Mouse (Mus musculus) lung, embryonic 14.5 days (tissue): ENCODE measurements around the gene Gon4l. TPM values are rescaled to one million over a fixed set of nuclear protein-coding genes. Genes with fewer than 3 reads are reported as not detected.

Experiments used
- ATAC-seq: fragments of 200-750 bp; cut with Nextera tagmentation; 2 replicates; pipeline ENCODE4 v1.8.0; 2017; ENCODE audit warnings: mild to moderate bottlenecking, moderate TSS enrichment, moderate library complexity; ENCODE audit not compliant: insufficient read depth
- DNase-seq: peaks from one replicate; pipeline ENCODE4 v3.0.0-alpha.2; 2015
- H3K27ac ChIP-seq: fragments of 300-500 bp; sonication (generic); 2 replicates; pipeline ENCODE4 v1.5.1; 2014; ENCODE audit warnings: low read depth, mild to moderate bottlenecking, moderate library complexity
- H3K27me3 ChIP-seq: fragments of 300-500 bp; sonication (generic); 2 replicates; pipeline ENCODE4 v1.6.1; 2014; ENCODE audit warnings: low read length, control low read depth; ENCODE audit not compliant: insufficient read depth
- H3K36me3 ChIP-seq: fragments of 300-500 bp; sonication (generic); 2 replicates; pipeline ENCODE4 v1.6.1; 2014; ENCODE audit warnings: control low read depth; ENCODE audit not compliant: insufficient read depth
- H3K4me1 ChIP-seq: fragments of 300-500 bp; sonication (generic); 2 replicates; pipeline ENCODE4 v1.6.1; 2014; ENCODE audit warnings: antibody characterized with exemption, control low read depth; ENCODE audit not compliant: insufficient read depth
- H3K4me2 ChIP-seq: fragments of 300-500 bp; sonication (generic); 2 replicates; pipeline ENCODE4 v1.6.1; 2014; ENCODE audit warnings: mild to moderate bottlenecking
- H3K4me3 ChIP-seq: fragments of 300-500 bp; sonication (generic); 2 replicates; pipeline ENCODE4 v1.5.1; 2014; ENCODE audit warnings: low read depth, low read length
- H3K9ac ChIP-seq: fragments of 300-500 bp; sonication (generic); 2 replicates; pipeline ENCODE4 v1.6.1; 2014
- H3K9me3 ChIP-seq: fragments of 300-500 bp; sonication (generic); 2 replicates; pipeline ENCODE4 v1.6.1; 2016; ENCODE audit warnings: low read depth, low read length, control low read depth
- CTCF ChIP-seq: IDR thresholded peaks from 2 replicates; pipeline ENCODE4 v1.5.1; 2016; ENCODE audit warnings: antibody characterized with exemption, low read depth
- WGBS: fragments of 180-500 bp; shearing (Covaris S2); extraction: QIAGEN DNeasy Blood & Tissue Kit; methylation state at CpG from one replicate; pipeline ENCODE4 v1.1.7; 2014; 5-methylcytosine and 5-hydroxymethylcytosine counted together
- polyA plus RNA-seq: library from polyadenylated mRNA; unstranded; fragments of >200 nt; fragmentation: Nextera tagmentation; extraction: Ambion mirVana; gene quantifications from 2 replicates; pipeline ENCODE4 v1.2.1, GENCODE M21; 2014

Gon4l gene
- polyA plus RNA-seq, 1 experiment from 2014 or later: 17.9 TPM

- H3K9me3 ChIP-seq: no peaks in the 10 kb centered on the region
- H3K4me1 ChIP-seq: peaks cover 10% of the 10 kb centered on the region; the same call in 1 of the 2 replicates
- H3K36me3 ChIP-seq: no peaks in the 10 kb centered on the region
- ATAC-seq: no peak
- no peak overlapping the region for H3K27ac ChIP-seq
- H3K4me3 ChIP-seq: no peak overlapping the region
- 78% methylated on average over 4 of the region's 4 CpGs for WGBS
- no peak for TF ChIP-seq CTCF
- H3K9ac ChIP-seq: no peak overlapping the region
- DNase-seq: no peak
- no peak overlapping the region for H3K4me2 ChIP-seq
- no peaks in the 10 kb centered on the region for H3K27me3 ChIP-seq
Observed at GRCm38 (mm10) chr3:88953246-88953645, 118.2 kb downstream of the Gon4l start.

GRCm38 (mm10) chr3:88953736-88954135 is 118.7 kb downstream of the Gon4l start:
- Histone ChIP-seq H3K27me3 (no peaks in the 10 kb centered on the region), H3K36me3 (no peaks in the 10 kb centered on the region), H3K9me3 (no peaks in the 10 kb centered on the region), H3K4me3 (no peak overlapping the region), H3K4me1 (peaks cover 5% of the 10 kb centered on the region; the same call in 1 of the 2 replicates), H3K27ac (no peak overlapping the region), H3K4me2 (no peak overlapping the region), H3K9ac (no peak overlapping the region)
- TF ChIP-seq CTCF: no peak
- no peak for DNase-seq
- ATAC-seq: no peak

Other genes with a start within 250 kb of the Gon4l start
- 115 and 127 TPM in 2 replicates for gene Arhgef2, start 229.3 kb upstream of the Gon4l start, polyA plus RNA-seq
- gene Rxfp4, start 182.1 kb upstream of the Gon4l start, polyA plus RNA-seq: not detected in 2 replicates
- 89.2 and 100 TPM in 2 replicates for gene Khdc4, start 149.4 kb upstream of the Gon4l start, polyA plus RNA-seq
- gene Rit1, start 118.4 kb upstream of the Gon4l start, polyA plus RNA-seq: 56.9 and 58.4 TPM in 2 replicates
- gene Syt11, start 60.1 kb upstream of the Gon4l start, polyA plus RNA-seq: 6.3 and 7.6 TPM in 2 replicates
- gene Msto1, start 78.8 kb downstream of the Gon4l start, polyA plus RNA-seq: 47.9 and 51.4 TPM in 2 replicates
- 22.9 and 23.1 TPM in 2 replicates for gene Ash1l, start 115.4 kb downstream of the Gon4l start, polyA plus RNA-seq
- 126 and 139 TPM in 2 replicates for gene Dap3, start 116.0 kb downstream of the Gon4l start, polyA plus RNA-seq